Mouse (Mus musculus) limb, embryonic 12.5 days (tissue): Measurements from ENCODE around the gene Ppm1h. TPM values are rescaled to one million over a fixed set of nuclear protein-coding genes. Genes with fewer than 3 reads are reported as not detected.
"Not testable (repeated sequence)": the region's sequence is repeated elsewhere in the genome, so short reads cannot be mapped to it uniquely, and the experiment has no call there.

ENCODE experiments used
- ATAC-seq: fragments of 200-750 bp; cut with Nextera tagmentation; 2 replicates; pipeline ENCODE4 v1.8.0; 2017; ENCODE audit warnings: low read depth, moderate TSS enrichment; ENCODE audit not compliant: insufficient number of reproducible peaks, insufficient read depth, low FRiP score, low TSS enrichment
- H3K27ac ChIP-seq: fragments of 300-500 bp; sonication (generic); 2 replicates; pipeline ENCODE4 v1.5.1; 2016; ENCODE audit warnings: mild to moderate bottlenecking, moderate library complexity
- H3K27me3 ChIP-seq: fragments of 300-500 bp; sonication (generic); 2 replicates; pipeline ENCODE4 v1.6.1; 2016; ENCODE audit warnings: mild to moderate bottlenecking, moderate library complexity
- H3K36me3 ChIP-seq: fragments of 300-500 bp; sonication (generic); 2 replicates; pipeline ENCODE4 v1.6.1; 2016; ENCODE audit warnings: mild to moderate bottlenecking, moderate library complexity
- H3K4me1 ChIP-seq: fragments of 300-500 bp; sonication (generic); replicated peaks from 2 replicates; pipeline ENCODE4 v1.6.1; 2016
- H3K4me2 ChIP-seq: fragments of 300-500 bp; sonication (generic); 2 replicates; pipeline ENCODE4 v1.6.1; 2016; ENCODE audit warnings: mild to moderate bottlenecking, moderate library complexity
- H3K4me3 ChIP-seq: fragments of 300-500 bp; sonication (generic); replicated peaks from 2 replicates; pipeline ENCODE4 v1.5.1; 2016; ENCODE audit warnings: mild to moderate bottlenecking
- H3K9ac ChIP-seq: fragments of 300-500 bp; sonication (generic); replicated peaks from 2 replicates; pipeline ENCODE4 v1.6.1; 2016; ENCODE audit warnings: mild to moderate bottlenecking, moderate library complexity
- H3K9me3 ChIP-seq: fragments of 300-500 bp; sonication (generic); 2 replicates; pipeline ENCODE4 v1.6.1; 2016; ENCODE audit warnings: mild to moderate bottlenecking, moderate library complexity
- WGBS: fragments of 180-500 bp; shearing (Covaris S2); methylation state at CpG from one replicate; pipeline ENCODE4 v1.1.7; 2016; 5-methylcytosine and 5-hydroxymethylcytosine counted together
- polyA plus RNA-seq: library from polyadenylated mRNA; unstranded; fragments of >200 nt; fragmentation: Nextera tagmentation; extraction: Ambion mirVana; gene quantifications from 2 replicates; pipeline ENCODE4 v1.2.1, GENCODE M21; 2016

Ppm1h gene
- polyA plus RNA-seq, 1 experiment from 2014 or later, result 5.6 TPM

DNA sequence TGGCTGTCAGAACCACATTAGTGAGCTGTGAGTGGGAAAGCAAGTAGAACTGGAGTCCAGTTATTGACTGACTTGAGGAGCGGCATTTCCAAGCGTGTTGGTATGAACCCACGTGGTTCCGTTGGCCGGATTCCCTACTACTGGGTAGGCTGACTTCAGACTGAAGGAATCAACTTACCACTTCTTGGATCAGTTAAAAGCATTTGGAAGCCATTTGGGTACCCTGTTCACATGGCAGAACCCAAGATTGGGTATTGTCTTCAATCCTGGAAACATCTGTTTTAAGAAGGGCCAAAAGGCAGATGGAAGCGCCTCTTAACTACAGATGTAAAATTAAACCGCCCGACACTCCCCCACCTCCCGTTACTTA lies 239.7 kb downstream of the Ppm1h start:
- WGBS, result 58% methylated on average over 9 of the region's 9 CpGs
- Histone ChIP-seq H3K4me1 (peaks cover 41% of the 10 kb centered on the region), H3K36me3 (no peaks in the 10 kb centered on the region), H3K27ac (peak overlapping the region; percentile 24; the same call in 1 of the 2 replicates), H3K4me3 (no peak overlapping the region), H3K9ac (no peak overlapping the region), H3K27me3 (no peaks in the 10 kb centered on the region), H3K9me3 (no peaks in the 10 kb centered on the region), H3K4me2 (no peak overlapping the region)
- ATAC-seq, result peak; percentile 35; the same call in 1 of the 2 replicates

DNA sequence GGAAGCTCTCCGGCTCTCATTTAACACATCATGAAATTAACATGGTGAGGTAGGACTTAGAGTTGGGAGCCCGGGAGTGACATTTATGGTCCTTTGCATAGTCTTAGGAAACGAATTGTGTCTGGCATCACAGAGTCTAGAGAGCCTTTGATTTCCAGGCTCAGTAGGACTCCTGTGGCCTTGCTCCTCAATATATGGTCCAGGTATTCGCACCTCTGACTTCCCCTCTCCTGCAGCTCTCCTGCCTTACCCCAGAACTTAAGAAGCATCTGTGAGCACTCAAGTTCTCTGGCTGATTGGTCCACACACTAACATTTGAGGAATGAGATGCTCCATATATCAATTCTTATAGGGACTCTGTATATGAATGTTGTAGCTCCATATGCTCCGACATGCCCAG lies 240.2 kb downstream of the Ppm1h start:
- no peaks in the 10 kb centered on the region for H3K36me3 ChIP-seq
- H3K4me1 ChIP-seq, result peaks cover 37% of the 10 kb centered on the region
- peak; percentile 50; the same call in 1 of the 2 replicates for ATAC-seq
- H3K9me3 ChIP-seq, result no peaks in the 10 kb centered on the region
- H3K27me3 ChIP-seq, result no peaks in the 10 kb centered on the region
- H3K27ac ChIP-seq, result peak overlapping the region; percentile 37; the same call in 1 of the 2 replicates
- no peak overlapping the region for H3K4me3 ChIP-seq
- no peak overlapping the region for H3K9ac ChIP-seq
- 48% methylated on average over 5 of the region's 5 CpGs for WGBS
- no peak overlapping the region for H3K4me2 ChIP-seq

- 72% methylated on average over 2 of the region's 2 CpGs for WGBS
- Histone ChIP-seq H3K27me3 (no peaks in the 10 kb centered on the region), H3K27ac (no peak overlapping the region), H3K9ac (no peak overlapping the region), H3K9me3 (no peaks in the 10 kb centered on the region), H3K4me3 (no peak overlapping the region), H3K36me3 (no peaks in the 10 kb centered on the region), H3K4me2 (no peak overlapping the region), H3K4me1 (peaks cover 32% of the 10 kb centered on the region)
- ATAC-seq, result no peak
Observed at GRCm38 (mm10) chr10:122919416-122919815, 240.9 kb downstream of the Ppm1h start.

DNA sequence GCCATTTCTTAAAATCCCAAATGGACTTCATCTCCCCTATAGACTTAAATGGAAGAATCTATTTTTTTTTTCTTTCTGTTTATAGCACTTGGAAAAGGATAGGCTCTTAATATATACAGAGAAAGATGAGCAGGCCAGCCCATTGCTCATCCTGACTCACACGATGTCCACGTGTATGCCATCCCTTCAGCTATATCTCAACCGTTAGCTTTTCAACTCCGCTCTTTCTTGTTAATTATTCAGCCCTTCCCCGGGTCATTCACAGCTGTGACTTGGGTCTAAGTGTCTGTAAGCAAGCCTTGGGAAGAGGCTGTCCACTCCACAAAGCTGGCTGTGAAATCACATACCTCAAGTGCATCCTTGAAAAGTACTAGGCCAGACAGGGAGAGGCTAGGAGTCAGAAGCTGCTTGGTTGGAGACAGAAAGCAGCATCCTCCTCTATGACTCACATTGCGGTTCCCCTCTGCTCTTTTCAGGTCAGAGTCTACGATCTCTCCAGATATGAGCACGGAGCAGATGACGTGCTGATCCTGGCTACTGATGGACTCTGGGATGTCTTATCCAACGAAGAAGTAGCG lies 241.7 kb downstream of the Ppm1h start:
- no peak for ATAC-seq
- H3K36me3 ChIP-seq, result no peaks in the 10 kb centered on the region
- WGBS, result 95% methylated on average over 11 of the region's 11 CpGs
- no peak overlapping the region for H3K27ac ChIP-seq
- H3K4me3 ChIP-seq, result no peak overlapping the region
- H3K4me1 ChIP-seq, result peaks cover 29% of the 10 kb centered on the region
- no peaks in the 10 kb centered on the region for H3K9me3 ChIP-seq
- H3K27me3 ChIP-seq, result no peaks in the 10 kb centered on the region
- H3K9ac ChIP-seq, result no peak overlapping the region
- H3K4me2 ChIP-seq, result no peak overlapping the region

GRCm38 (mm10) chr10:122922226-122922625 lies 243.7 kb downstream of the Ppm1h start:
- Histone ChIP-seq H3K4me3 (no peak overlapping the region), H3K4me1 (peaks cover 19% of the 10 kb centered on the region; the same call in 1 of the 2 replicates), H3K9ac (no peak overlapping the region), H3K9me3 (no peaks in the 10 kb centered on the region), H3K4me2 (no peak overlapping the region), H3K27me3 (no peaks in the 10 kb centered on the region), H3K36me3 (no peaks in the 10 kb centered on the region), H3K27ac (no peak overlapping the region)
- WGBS, result 39% methylated on average over 7 of the region's 7 CpGs
- ATAC-seq, result no peak

GRCm38 (mm10) chr10:122924571-122924970 lies 246.0 kb downstream of the Ppm1h start:
- 82% methylated on average over 5 of the region's 5 CpGs for WGBS
- H3K4me1 ChIP-seq, result peaks cover 16% of the 10 kb centered on the region
- H3K27ac ChIP-seq, H3K27me3 ChIP-seq, H3K4me3 ChIP-seq, H3K4me2 ChIP-seq, H3K9me3 ChIP-seq, H3K36me3 ChIP-seq, H3K9ac ChIP-seq, ATAC-seq: not testable (repeated sequence)

- Histone ChIP-seq H3K4me1 (peaks cover 34% of the 10 kb centered on the region), H3K4me3 (no peak overlapping the region), H3K9ac (no peak overlapping the region), H3K27me3 (no peaks in the 10 kb centered on the region), H3K36me3 (no peaks in the 10 kb centered on the region), H3K9me3 (no peaks in the 10 kb centered on the region), H3K4me2 (no peak overlapping the region), H3K27ac (no peak overlapping the region)
- WGBS, result 89% methylated on average over 4 of the region's 4 CpGs
- ATAC-seq, result no peak
Observed at GRCm38 (mm10) chr10:122926275-122926674, 247.7 kb downstream of the Ppm1h start.

- Histone ChIP-seq H3K36me3 (no peaks in the 10 kb centered on the region), H3K4me2 (no peak overlapping the region), H3K9me3 (no peaks in the 10 kb centered on the region), H3K27ac (0 out of 2 replicates have a peak overlapping the region, but pooled peaks have one; percentile 35), H3K9ac (no peak overlapping the region), H3K4me3 (no peak overlapping the region), H3K27me3 (no peaks in the 10 kb centered on the region), H3K4me1 (peaks cover 53% of the 10 kb centered on the region)
- WGBS, result 70% methylated on average over 4 of the region's 4 CpGs
- ATAC-seq, result no peak
Observed at GRCm38 (mm10) chr10:122930520-122930919, 252.0 kb downstream of the Ppm1h start.

DNA sequence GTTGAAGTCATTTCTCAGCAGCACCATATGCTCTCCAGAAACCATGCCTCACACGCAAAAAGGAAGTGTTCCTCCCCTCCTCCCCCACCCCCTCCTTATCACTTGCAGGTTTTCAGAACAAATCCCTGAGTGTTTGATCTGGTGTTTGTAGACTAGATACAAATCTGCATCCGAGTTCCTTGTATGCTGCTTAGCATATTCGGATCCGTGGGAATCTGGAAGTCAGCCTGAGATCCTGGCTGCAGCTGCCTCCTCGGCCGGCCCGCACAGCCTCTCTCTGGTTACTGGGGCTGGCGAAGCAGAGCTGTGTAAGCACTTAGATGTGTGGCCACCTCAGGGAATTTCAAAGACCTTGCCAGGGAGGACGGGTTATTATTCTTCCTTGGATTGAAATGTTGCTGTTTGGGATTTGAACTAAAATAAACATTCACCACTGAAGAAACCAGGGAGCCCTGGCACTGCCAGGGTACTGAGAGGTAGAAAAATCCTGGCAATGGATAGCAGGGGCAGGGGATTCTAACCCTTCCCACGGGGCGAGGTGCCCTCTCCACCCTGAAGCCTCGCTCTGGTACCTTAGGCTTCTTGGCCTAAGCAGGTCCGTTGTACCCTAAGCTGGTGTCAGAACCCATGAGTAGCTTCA lies 252.8 kb downstream of the Ppm1h start:
- Histone ChIP-seq H3K4me2 (peak overlapping the region; percentile 13; the same call in 1 of the 2 replicates), H3K9me3 (no peaks in the 10 kb centered on the region), H3K9ac (no peak overlapping the region), H3K27me3 (no peaks in the 10 kb centered on the region), H3K4me1 (peaks cover 53% of the 10 kb centered on the region), H3K27ac (peak overlapping the region; percentile 67), H3K36me3 (no peaks in the 10 kb centered on the region), H3K4me3 (no peak overlapping the region)
- 17% methylated on average over 13 of the region's 13 CpGs for WGBS
- ATAC-seq, result peak; percentile 60; the same call in 1 of the 2 replicates

- Histone ChIP-seq H3K36me3 (no peaks in the 10 kb centered on the region), H3K27me3 (no peaks in the 10 kb centered on the region), H3K9ac (no peak overlapping the region), H3K4me1 (peaks cover 53% of the 10 kb centered on the region), H3K9me3 (no peaks in the 10 kb centered on the region), H3K27ac (peak overlapping the region; percentile 67), H3K4me3 (no peak overlapping the region), H3K4me2 (no peak overlapping the region)
- no peak for ATAC-seq
- 52% methylated on average over 10 of the region's 10 CpGs for WGBS
Observed at GRCm38 (mm10) chr10:122931851-122932550, 253.4 kb downstream of the Ppm1h start.

DNA sequence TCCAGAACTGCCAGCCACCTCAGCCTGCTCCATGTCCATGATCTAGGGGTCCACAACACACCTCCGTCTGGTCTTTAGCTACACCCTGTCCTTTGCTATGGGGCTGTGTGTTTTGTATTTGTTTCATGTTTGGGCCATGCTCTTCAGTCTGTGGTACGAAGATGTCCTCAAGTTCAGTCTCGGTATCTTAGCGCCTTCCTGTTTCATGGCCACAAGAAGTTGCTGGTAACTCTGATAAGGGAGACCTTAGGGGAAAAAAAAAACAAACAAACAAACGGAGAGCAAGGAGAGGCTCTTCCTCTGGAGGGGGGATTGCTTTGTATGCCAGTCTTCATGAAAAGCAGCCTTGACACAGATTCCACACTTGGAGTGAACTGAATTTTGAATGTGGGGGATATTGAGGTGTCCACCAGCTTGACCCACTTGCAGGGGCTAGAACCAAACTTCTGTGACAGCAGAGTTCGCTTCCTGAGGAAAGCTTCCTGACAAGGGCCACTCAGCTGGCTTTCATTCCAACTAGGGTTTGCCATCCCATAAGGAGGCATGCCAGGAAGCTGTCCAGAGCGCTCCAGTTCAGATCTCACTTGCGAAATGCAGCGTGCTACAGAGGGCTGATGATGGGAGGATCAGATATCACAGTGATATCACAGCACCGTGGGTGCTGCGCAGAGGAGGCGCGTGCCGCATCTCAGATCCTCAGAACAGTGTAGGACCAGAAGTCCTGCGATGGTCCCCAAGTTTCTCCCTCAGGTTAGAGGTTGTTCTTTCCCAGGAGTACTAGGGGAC lies 254.7 kb downstream of the Ppm1h start:
- H3K4me2 ChIP-seq, result no peak overlapping the region
- H3K27me3 ChIP-seq, result no peaks in the 10 kb centered on the region
- H3K9ac ChIP-seq, result no peak overlapping the region
- no peak overlapping the region for H3K4me3 ChIP-seq
- H3K27ac ChIP-seq, result no peak overlapping the region
- ATAC-seq, result no peak
- H3K9me3 ChIP-seq, result no peaks in the 10 kb centered on the region
- 81% methylated on average over 15 of the region's 15 CpGs for WGBS
- no peaks in the 10 kb centered on the region for H3K36me3 ChIP-seq
- H3K4me1 ChIP-seq, result peaks cover 46% of the 10 kb centered on the region
